Mouse (Mus musculus) effector memory CD4-positive, alpha-beta T cell, adult 5 months (primary cell): ENCODE data around the gene Olfr514. TPM values are rescaled to one million over a fixed set of nuclear protein-coding genes. Genes with fewer than 3 reads are reported as not detected.

ENCODE experiments used
- polyA plus RNA-seq: library from polyadenylated mRNA; unstranded; fragments of 100-300 nt; shearing (Covaris generic); gene quantifications from one replicate; pipeline ENCODE4 v1.2.1, GENCODE M21; 2017

Olfr514 gene
- not detected for polyA plus RNA-seq

GRCm38 (mm10) chr7:108825897-108826296 is at the start of gene Olfr514:
Olfr514 (minus strand) TSS chr7:108825997.

DNA sequence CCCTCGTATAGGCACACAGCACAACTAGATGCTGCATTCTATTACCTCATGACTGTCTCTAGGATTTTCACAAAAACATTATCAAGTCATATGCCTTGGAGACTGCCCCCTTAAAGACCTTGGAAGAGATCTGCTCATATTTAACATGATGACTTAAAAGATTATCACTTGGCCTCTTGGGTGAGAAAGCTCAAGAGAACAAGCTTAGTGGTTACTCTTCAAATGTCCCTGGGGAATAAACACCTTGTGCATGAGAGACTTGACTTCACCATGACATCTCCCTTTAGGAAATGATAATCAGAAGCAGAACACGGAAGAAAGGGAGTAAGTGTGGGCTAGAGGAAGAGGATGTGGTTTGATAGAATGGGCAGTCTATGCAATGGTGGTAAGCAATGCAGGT is 46.5 kb upstream of the Olfr514 start, which contains the start of gene Olfr517:
TSS of gene Olfr517 (minus strand) at position 101 of the 400 bp plus-strand sequence.

GRCm38 (mm10) chr7:108850429-108850828 is 24.6 kb upstream of the Olfr514 start, which contains the start of gene Olfr516:
Olfr516 (minus strand) TSS chr7:108850529.

Other genes starting within 250 kb of the Olfr514 start
- gene Olfr506, start 215.2 kb downstream of the Olfr514 start, polyA plus RNA-seq, result not detected
- gene Olfr507, start 204.2 kb downstream of the Olfr514 start, polyA plus RNA-seq, result not detected
- gene Olfr508, start 196.0 kb downstream of the Olfr514 start, polyA plus RNA-seq, result not detected
- gene Olfr509, start 174.1 kb downstream of the Olfr514 start, polyA plus RNA-seq, result not detected
- gene Olfr510, start 159.6 kb downstream of the Olfr514 start, polyA plus RNA-seq, result not detected
- gene Olfr512, start 112.7 kb downstream of the Olfr514 start, polyA plus RNA-seq, result not detected
- not detected for gene Olfr513, start 75.0 kb downstream of the Olfr514 start, polyA plus RNA-seq
- not detected for gene Olfr516, start 24.5 kb upstream of the Olfr514 start, polyA plus RNA-seq
- gene Olfr517, start 46.4 kb upstream of the Olfr514 start, polyA plus RNA-seq, result not detected
- not detected for gene Olfr518, start 59.0 kb upstream of the Olfr514 start, polyA plus RNA-seq
- gene Olfr519, start 68.4 kb upstream of the Olfr514 start, polyA plus RNA-seq, result not detected
- not detected for gene Nlrp10, start 104.2 kb upstream of the Olfr514 start, polyA plus RNA-seq
- gene Eif3f, start 108.4 kb upstream of the Olfr514 start, polyA plus RNA-seq, result 154 TPM
- 1.6 TPM for gene Tub, start 124.3 kb upstream of the Olfr514 start, polyA plus RNA-seq